Mouse (Mus musculus): ENCODE measurements around the gene Gja6. TPM values are rescaled to one million over a fixed set of nuclear protein-coding genes. Genes with fewer than 3 reads are reported as not detected.

Gene Gja6
- not detected in 2 replicates for polyA plus RNA-seq (2012; ENCODE audit: insufficient read depth, insufficient read length, missing spikeins)

DNA sequence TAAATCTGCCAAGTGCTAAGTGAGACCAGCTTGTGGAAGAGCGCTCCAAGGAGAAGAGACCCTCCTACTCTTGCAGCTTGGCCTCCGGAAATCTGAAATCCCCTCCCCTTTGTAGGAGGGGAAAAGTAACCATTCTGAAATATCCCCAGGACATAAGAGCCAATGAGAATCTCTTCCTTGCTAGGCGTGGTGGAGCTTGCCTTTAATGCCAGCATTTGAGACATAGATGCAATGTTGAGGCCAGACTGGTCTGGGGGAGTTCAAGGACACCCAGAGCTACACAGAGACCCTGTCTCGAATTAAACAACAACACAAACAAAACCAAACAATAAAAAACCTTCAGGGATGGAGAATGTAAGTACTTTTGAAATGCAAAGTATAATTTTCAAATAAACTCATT, at the start of gene Gja6:
TSS of gene Gja6 (minus strand) at position 101 of the 400 bp plus-strand sequence.
- Histone ChIP-seq H3K4me3 (ENCODE audit: insufficient read depth, low read depth, low read length) (no peak within 1 kb of the TSS), H3K4me1 (ENCODE audit: control insufficient read depth, insufficient read depth, insufficient read length, low read length) (no peaks in the 10 kb centered on the region), H3K27ac (replicated peaks; ENCODE audit: low read depth, low read length) (no peak within 1 kb of the TSS)

DNA sequence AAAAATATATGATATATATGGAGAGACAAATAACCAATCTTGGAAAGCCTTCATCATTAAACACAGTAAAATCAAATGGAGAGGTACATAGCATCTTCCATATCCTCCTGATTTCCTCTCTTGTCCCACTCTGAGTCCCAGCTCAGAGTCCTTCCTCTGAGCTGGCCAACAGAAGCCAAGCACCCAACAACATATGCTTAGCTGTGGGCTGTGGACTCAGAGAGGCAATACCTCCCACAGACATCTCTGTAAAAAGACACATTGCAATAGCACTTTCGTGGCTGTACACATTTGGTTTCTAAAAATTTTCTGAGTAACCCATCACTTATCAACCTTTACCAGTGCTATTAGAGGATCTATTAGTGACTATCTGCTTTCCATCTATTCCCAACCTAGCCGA, 42.7 kb upstream of the Gja6 start:
- no peaks in the 10 kb centered on the region for H3K4me1 ChIP-seq (ENCODE audit: control insufficient read depth, insufficient read depth, insufficient read length, low read length)
- no peak overlapping the region for H3K27ac ChIP-seq (replicated peaks; ENCODE audit: low read depth, low read length)
- H3K4me3 ChIP-seq (ENCODE audit: insufficient read depth, low read depth, low read length), result no peak overlapping the region

DNA sequence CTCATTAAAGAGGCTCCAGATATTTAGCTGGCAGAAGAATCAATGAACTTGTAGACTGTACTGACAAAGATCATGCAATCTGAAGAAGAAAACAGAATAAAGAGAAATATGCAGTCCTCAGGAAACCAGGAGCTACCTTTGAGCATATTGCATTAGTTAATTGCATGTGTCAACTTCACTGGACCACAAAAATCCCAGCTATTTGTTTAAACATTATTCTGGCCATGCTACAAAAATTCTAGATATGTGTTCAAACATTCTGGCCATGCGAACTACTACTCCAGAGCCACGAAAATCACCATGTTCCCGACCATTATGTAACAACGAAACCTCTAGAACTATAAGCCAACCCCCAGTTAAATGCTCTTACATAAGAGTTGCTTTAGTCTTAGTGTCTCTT, 37.9 kb upstream of the Gja6 start:
- Histone ChIP-seq H3K4me1 (ENCODE audit: control insufficient read depth, insufficient read depth, insufficient read length, low read length) (no peaks in the 10 kb centered on the region), H3K27ac (replicated peaks; ENCODE audit: low read depth, low read length) (no peak overlapping the region), H3K4me3 (ENCODE audit: insufficient read depth, low read depth, low read length) (no peak overlapping the region)

DNA sequence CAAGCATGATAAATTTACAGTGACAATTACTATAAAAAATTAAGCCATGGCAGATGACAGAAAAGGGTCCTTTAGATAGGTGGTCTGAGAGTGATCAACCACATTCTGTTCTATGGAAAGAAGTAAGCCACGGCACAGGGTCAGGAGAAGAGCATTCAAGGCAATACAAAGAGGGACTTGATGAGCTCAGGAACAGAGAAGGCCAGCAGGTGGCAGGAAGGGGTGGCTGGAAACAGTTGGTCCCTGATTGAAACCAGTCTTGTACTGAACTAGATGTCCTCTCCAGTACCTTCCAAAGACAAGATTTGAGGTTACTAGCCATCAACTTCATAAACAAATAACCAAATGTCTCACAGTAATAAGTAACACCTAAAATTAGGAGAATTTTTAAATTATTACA, 28.7 kb upstream of the Gja6 start:
- no peak overlapping the region for H3K4me3 ChIP-seq (ENCODE audit: insufficient read depth, low read depth, low read length)
- H3K4me1 ChIP-seq (ENCODE audit: control insufficient read depth, insufficient read depth, insufficient read length, low read length), result no peaks in the 10 kb centered on the region
- no peak overlapping the region for H3K27ac ChIP-seq (replicated peaks; ENCODE audit: low read depth, low read length)

DNA sequence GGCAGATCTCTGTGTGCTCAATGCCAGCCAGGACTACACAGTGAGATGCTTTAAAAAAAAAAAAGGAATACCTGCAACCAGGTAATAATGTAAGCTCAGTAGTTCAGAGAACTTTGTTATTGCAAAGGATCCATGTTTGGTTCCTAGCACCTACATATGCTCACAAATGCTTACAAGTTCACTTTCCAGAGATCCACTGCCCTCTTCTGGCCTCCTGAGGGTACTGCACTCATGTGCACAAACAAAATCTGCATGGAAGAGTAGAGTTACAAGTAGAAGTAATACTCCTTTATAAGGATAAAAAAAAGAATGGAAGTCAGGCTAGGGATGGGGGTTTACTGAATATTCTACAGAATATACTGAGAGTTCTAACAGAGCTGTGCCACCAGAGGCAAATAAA, 23.8 kb upstream of the Gja6 start:
- Histone ChIP-seq H3K4me1 (ENCODE audit: control insufficient read depth, insufficient read depth, insufficient read length, low read length) (no peaks in the 10 kb centered on the region), H3K27ac (replicated peaks; ENCODE audit: low read depth, low read length) (no peak overlapping the region), H3K4me3 (ENCODE audit: insufficient read depth, low read depth, low read length) (no peak overlapping the region)

DNA sequence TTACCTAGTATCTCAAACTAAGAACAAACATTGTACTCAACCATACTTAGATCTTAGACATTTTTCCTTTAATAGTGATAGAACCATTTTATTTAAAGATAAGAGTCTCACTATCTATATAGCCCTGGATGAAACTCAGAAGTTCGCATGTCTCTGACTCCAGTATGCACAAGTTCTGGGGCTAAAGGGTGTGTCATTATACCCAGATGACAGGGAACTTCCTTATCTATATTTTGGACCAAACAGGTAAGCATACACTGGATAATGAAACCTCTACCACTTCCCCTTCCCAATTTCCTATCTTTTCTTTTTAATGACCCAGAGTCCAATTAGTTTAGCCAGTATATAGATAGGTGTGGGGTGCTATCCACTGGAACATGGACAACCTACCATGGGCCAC, 22.0 kb upstream of the Gja6 start:
- no peak overlapping the region for H3K4me3 ChIP-seq (ENCODE audit: insufficient read depth, low read depth, low read length)
- H3K27ac ChIP-seq (replicated peaks; ENCODE audit: low read depth, low read length), result no peak overlapping the region
- no peaks in the 10 kb centered on the region for H3K4me1 ChIP-seq (ENCODE audit: control insufficient read depth, insufficient read depth, insufficient read length, low read length)

DNA sequence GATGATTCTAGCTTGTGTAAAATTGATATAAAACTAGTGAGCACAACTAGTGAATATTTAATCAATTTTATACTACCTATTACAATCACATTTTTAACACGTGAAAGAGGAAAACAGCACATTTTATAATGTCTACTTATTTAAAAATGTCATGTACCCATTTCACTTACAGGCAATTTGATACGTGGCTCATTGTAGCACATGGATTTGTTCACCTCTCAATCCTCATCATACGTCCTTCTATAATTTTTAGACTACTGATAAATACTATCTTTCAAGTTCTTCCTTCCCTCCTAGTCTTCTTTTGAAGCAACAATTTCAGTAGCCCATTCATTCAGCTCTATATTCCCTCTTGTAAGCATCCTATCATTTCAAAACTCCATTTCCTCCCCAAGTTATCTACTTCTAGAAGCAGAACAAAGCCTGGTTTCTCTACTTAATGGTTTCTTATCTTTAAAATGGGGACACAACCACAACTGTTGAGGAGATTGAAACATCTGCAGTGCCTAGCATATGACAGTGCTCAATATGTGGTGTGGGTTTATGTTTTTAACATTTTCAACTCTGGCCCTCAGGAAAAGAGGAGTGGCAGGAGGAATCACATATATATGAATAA, 12.3 kb upstream of the Gja6 start:
- Histone ChIP-seq H3K4me3 (ENCODE audit: insufficient read depth, low read depth, low read length) (no peak overlapping the region), H3K27ac (replicated peaks; ENCODE audit: low read depth, low read length) (no peak overlapping the region), H3K4me1 (ENCODE audit: control insufficient read depth, insufficient read depth, insufficient read length, low read length) (no peaks in the 10 kb centered on the region)

DNA sequence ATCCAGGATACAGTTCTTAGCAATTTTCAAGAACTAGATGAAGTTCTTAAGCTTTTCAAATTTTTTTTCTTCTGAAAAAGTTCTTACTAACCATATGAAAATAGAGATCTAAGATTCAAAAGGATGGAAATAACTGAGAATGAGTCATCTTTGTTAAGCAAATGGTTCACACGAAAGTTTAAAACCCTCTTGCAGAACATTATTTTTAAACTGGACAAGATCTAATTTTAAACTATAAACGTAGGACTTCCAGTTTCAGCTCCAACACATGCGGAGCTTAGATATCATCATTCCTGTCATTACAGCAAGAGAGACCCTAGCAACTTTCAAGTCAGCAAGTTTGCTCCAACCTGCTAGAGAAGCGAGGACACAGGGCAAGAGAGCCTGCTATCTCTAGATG, 375 bp downstream of the Gja6 start:
- no peak overlapping the region for H3K4me3 ChIP-seq (ENCODE audit: insufficient read depth, low read depth, low read length)
- H3K4me1 ChIP-seq (ENCODE audit: control insufficient read depth, insufficient read depth, insufficient read length, low read length), result no peaks in the 10 kb centered on the region
- H3K27ac ChIP-seq (replicated peaks; ENCODE audit: low read depth, low read length), result no peak overlapping the region

DNA sequence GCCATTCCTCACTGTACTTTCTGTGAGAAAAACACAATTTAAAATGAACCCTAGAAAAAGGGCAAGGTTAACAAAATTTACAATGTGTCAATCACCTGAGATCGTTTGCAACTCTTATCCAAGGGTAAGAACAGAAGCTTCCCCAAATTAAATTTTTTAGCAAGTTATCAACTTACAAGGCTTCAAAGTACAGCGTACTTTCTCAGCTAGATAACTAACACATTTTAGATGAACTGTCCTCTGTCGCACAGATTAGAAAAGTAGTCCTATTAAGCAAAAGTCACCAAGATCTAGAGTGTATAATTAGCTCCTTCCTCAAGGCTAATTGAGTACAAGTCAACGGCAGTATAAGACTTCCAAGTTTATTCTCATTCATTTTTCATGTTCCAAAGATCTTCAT, 939 bp downstream of the Gja6 start:
- H3K4me3 ChIP-seq (ENCODE audit: insufficient read depth, low read depth, low read length), result no peak overlapping the region
- H3K27ac ChIP-seq (replicated peaks; ENCODE audit: low read depth, low read length), result no peak overlapping the region
- H3K4me1 ChIP-seq (ENCODE audit: control insufficient read depth, insufficient read depth, insufficient read length, low read length), result no peaks in the 10 kb centered on the region

DNA sequence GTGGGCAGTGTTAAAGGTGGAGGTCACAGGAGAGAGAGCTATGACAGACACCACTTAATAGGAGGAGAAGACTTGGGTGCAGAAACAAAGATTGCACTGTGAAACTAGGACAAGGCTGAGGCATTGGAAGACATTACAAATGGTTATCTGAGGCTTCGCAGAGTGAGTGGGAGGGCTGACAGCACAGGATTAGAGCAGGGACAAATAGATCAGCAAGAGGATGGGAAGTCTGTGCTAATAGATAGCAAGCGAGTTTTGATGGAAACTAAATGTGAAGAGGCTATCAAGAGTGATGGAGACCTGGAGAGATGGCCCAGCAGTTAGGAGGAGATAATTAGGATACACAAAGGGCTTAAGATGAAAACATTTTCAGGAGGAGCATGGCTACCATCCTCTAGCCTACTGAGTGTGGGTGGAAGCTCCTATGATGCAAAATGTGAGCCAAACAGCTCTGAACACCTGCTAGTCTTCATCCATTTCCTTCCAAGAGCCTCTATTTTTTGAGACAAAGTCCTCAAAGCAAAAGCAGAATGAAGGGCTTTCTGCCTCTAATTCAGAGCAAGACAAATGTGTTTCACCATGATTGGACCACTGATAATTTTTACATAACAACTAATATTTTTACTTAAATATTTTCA, 1.7 kb downstream of the Gja6 start:
- H3K27ac ChIP-seq (replicated peaks; ENCODE audit: low read depth, low read length), result no peak overlapping the region
- H3K4me1 ChIP-seq (ENCODE audit: control insufficient read depth, insufficient read depth, insufficient read length, low read length), result no peaks in the 10 kb centered on the region

DNA sequence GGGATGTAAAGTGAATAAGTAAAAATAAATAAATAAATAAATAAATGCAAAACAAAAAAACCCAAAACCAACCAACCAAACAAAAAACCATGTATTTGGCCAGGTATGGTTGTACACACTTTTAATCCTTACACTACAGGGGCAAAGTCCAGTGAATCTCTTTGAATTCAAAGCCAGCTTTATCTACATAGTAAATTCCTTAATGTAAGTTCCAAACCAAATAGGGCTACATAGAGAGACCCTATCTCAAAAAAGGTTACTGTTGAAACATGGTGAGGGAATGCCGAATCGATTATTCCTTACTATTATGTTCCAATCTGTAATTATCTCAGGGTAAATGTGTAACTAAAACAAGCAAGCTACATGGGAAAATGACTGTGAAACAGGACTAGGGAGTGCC, 5.7 kb downstream of the Gja6 start:
- Histone ChIP-seq H3K27ac (replicated peaks; ENCODE audit: low read depth, low read length) (no peak overlapping the region), H3K4me3 (ENCODE audit: insufficient read depth, low read depth, low read length) (no peak overlapping the region), H3K4me1 (ENCODE audit: control insufficient read depth, insufficient read depth, insufficient read length, low read length) (no peaks in the 10 kb centered on the region)

More for the DNA sequence above, 1.7 kb downstream of the Gja6 start:
- no peak overlapping the region for H3K4me3 ChIP-seq (ENCODE audit: insufficient read depth, low read depth, low read length)

DNA sequence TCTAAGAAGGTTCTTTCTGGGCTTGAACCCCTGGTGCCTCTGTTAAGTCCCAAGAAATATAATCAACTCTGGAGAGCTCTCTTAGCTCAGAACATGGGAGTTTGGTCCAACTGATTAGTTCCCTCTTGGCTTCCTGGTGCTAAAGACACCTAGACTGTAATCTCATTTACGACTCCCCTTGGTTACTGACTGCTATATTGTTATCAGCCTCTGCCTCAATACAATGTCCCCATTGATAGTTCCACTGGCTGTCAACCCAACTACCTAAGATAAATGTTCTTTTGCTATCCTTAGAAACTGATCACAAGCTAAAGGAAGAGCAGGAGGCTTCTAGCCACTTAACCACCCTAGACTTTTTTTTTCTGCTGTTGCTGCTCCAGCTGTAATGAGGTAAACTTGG, 14.8 kb downstream of the Gja6 start:
- Histone ChIP-seq H3K4me1 (ENCODE audit: control insufficient read depth, insufficient read depth, insufficient read length, low read length) (no peaks in the 10 kb centered on the region), H3K4me3 (ENCODE audit: insufficient read depth, low read depth, low read length) (no peak overlapping the region), H3K27ac (replicated peaks; ENCODE audit: low read depth, low read length) (no peak overlapping the region)

DNA sequence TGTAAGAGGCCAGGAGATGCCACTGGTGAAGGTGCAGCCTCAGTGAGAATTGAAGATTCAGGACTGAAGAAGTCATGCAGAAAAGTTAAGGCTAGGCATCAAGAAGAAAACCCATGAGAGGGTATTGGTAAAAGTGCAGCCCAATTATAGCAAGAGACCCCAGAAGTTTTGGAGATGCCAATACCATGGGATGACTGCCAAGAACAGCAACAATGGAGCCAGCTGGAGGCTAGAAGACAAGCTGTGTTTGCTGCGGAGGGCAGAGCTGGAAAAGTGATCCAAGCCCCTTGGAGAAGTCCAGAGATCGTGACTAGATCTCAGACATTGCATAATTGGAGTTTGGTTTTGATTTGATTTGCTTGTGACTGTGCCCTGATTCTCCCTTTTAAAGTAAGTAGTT, 20.6 kb downstream of the Gja6 start:
- Histone ChIP-seq H3K27ac (replicated peaks; ENCODE audit: low read depth, low read length) (no peak overlapping the region), H3K4me1 (ENCODE audit: control insufficient read depth, insufficient read depth, insufficient read length, low read length) (no peaks in the 10 kb centered on the region), H3K4me3 (ENCODE audit: insufficient read depth, low read depth, low read length) (no peak overlapping the region)

DNA sequence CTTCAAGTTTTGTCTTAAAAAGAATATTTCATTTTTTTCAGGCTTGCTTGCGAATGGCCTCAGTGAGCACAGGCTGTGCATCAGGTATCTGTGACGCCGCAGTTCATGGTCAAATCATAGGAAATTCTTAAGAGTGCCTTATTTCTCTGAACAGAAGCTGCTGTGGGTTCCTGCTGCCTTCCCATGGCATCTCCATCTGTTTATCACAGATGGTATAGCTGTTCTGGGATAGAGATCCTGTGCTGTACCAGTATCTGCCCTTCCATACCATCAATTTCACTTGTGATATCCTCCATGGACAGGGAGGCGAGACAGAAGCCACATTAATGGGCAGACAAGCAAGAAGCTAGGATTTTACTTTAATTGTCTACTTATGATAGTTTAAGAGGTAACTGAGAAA, 40.3 kb downstream of the Gja6 start:
- no peak overlapping the region for H3K27ac ChIP-seq (replicated peaks; ENCODE audit: low read depth, low read length)
- no peak overlapping the region for H3K4me3 ChIP-seq (ENCODE audit: insufficient read depth, low read depth, low read length)
- H3K4me1 ChIP-seq (ENCODE audit: control insufficient read depth, insufficient read depth, insufficient read length, low read length), result no peaks in the 10 kb centered on the region

DNA sequence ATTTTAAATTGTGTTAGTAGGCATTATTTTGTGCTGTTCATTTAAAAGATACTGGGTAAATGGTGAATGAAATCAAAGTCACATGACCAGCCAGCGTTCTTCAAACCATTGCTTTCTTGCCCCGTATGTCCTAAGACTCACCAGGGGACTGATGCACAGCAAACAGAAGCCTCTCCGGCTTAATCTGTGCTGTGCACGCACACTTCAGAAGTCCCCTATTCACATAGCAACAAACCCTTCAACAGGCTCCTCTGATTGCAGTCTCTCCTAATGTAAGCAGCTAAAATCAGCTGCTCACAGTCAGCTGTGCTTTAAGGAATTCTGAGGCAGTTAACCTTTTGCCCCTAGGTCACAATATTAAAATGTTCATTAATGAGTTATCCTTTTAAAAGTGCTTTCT, 41.8 kb downstream of the Gja6 start:
- H3K4me3 ChIP-seq (ENCODE audit: insufficient read depth, low read depth, low read length), result no peak overlapping the region
- no peaks in the 10 kb centered on the region for H3K4me1 ChIP-seq (ENCODE audit: control insufficient read depth, insufficient read depth, insufficient read length, low read length)
- no peak overlapping the region for H3K27ac ChIP-seq (replicated peaks; ENCODE audit: low read depth, low read length)

DNA sequence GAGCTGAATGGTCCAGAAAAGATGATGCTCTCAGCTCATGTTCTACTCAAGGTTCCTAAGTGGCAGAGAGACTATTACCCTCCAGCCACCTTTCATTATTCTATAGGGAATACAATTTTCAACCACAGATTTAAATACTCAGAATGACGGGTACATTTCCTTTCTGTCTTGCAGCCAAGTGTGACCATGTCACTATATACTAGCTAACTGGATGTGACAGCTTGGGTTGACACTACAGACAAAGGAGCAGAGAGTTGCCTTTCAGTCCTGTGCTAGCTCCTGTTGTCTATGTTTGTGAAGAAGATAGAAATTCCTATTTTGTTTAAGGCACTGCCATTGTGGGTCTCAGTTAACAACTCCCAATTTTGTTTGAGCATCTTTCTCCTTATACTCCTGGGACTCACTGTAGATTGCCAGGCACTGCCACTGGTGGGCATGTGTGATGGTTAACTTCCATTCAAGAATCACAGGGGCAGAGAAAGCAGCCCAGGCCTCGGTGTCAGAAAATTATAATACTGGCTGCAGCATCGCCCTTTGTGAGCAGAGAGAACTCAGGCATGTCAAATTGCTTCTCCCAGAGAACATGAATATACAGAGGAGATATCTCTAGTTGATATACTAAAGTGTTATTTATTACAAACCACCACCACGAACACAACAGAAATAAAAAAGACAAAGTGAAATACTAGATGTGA, 43.0 kb downstream of the Gja6 start:
- no peak overlapping the region for H3K4me3 ChIP-seq (ENCODE audit: insufficient read depth, low read depth, low read length)

More for the DNA sequence above, 43.0 kb downstream of the Gja6 start:
- Histone ChIP-seq H3K27ac (replicated peaks; ENCODE audit: low read depth, low read length) (no peak overlapping the region), H3K4me1 (ENCODE audit: control insufficient read depth, insufficient read depth, insufficient read length, low read length) (no peaks in the 10 kb centered on the region)

Data from brown adipose tissue, adult 24 weeks (tissue).